Mouse (Mus musculus): Measurements from ENCODE around the gene Zfp672.

GRCm38 (mm10) chr11:58274572-58274971, 55.6 kb downstream of the Zfp672 start, which contains the start of gene 4930438A08Rik:
- TF ChIP-seq CTCF (IDR thresholded peaks at IDR 0.05; ENCODE audit: control insufficient read depth, insufficient read depth, insufficient read length) (no peak), MAX (IDR thresholded peaks at IDR 0.05) (no peak), FOSL1 (IDR thresholded peaks at IDR 0.05; ENCODE audit: insufficient read depth, low read length, poor library complexity, severe bottlenecking) (no peak)
